Mouse (Mus musculus): Measurements from ENCODE around the gene Tifab. TPM values are rescaled to one million over a fixed set of nuclear protein-coding genes. Genes with fewer than 3 reads are reported as not detected.

Gene Tifab
- 20.8 and 26.8 TPM in 2 replicates for polyA plus RNA-seq (2012; rRNA removed)

GRCm38 (mm10) chr13:56178416-56179035, at the start of gene Tifab:
Gene Tifab, minus strand, starts transcription at chr13:56178885.
- no peaks in the 10 kb centered on the region for H3K36me3 ChIP-seq (ENCODE audit: control insufficient read depth, insufficient read depth, low read length)
- no peaks in the 10 kb centered on the region for H3K27me3 ChIP-seq (ENCODE audit: control insufficient read depth, insufficient read depth, low read length)
- DNase-seq (ENCODE audit: low read depth in 1 of 2, low spot score in 2 of 2) = peak in 1 of 2 experiments; percentile 25
- peak within 1 kb of the TSS; percentile 66 for H3K27ac ChIP-seq (ENCODE audit: insufficient read depth, low read length)
- peaks cover 8% of the 10 kb centered on the region; the same call in 1 of the 2 replicates for H3K4me1 ChIP-seq (ENCODE audit: control insufficient read depth, insufficient read depth, insufficient read length)
- WGBS = 22% methylated on average over 16 of the region's 16 CpGs
- H3K4me3 ChIP-seq (ENCODE audit: extremely low read depth, insufficient read depth, insufficient read length) = peak within 1 kb of the TSS; percentile 55
- no peak; the same call in 1 of the 2 replicates for TF ChIP-seq POLR2A (IDR thresholded peaks at IDR 0.05; ENCODE audit: low read depth, low read length)
- TF ChIP-seq CTCF (IDR thresholded peaks at IDR 0.05; ENCODE audit: extremely low read depth, insufficient read depth, insufficient read length, insufficient replicate concordance) = no peak

- peaks cover 9% of the 10 kb centered on the region for H3K27me3 ChIP-seq (ENCODE audit: control insufficient read depth, insufficient read depth, low read length)
These were observed 47.7 kb upstream of the Tifab start for GRCm38 (mm10) chr13:56226175-56226954.

GRCm38 (mm10) chr13:56223625-56224024, 44.9 kb upstream of the Tifab start:
- Histone ChIP-seq H3K4me3 (ENCODE audit: extremely low read depth, insufficient read depth, insufficient read length) (no peak overlapping the region), H3K36me3 (ENCODE audit: control insufficient read depth, insufficient read depth, low read length) (no peaks in the 10 kb centered on the region), H3K4me1 (ENCODE audit: control insufficient read depth, insufficient read depth, insufficient read length) (no peaks in the 10 kb centered on the region; the same call in 1 of the 2 replicates), H3K27me3 (ENCODE audit: control insufficient read depth, insufficient read depth, low read length) (peaks cover 13% of the 10 kb centered on the region), H3K27ac (ENCODE audit: insufficient read depth, low read length) (no peak overlapping the region)
- TF ChIP-seq CTCF (IDR thresholded peaks at IDR 0.05; ENCODE audit: extremely low read depth, insufficient read depth, insufficient read length, insufficient replicate concordance) (no peak), POLR2A (IDR thresholded peaks at IDR 0.05; ENCODE audit: low read depth, low read length) (no peak)
- DNase-seq (ENCODE audit: low read depth in 1 of 2, low spot score in 2 of 2) = no peak
- 7% methylated on average over 21 of the region's 21 CpGs for WGBS

More at GRCm38 (mm10) chr13:56226175-56226954, 47.7 kb upstream of the Tifab start:
- Histone ChIP-seq H3K36me3 (ENCODE audit: control insufficient read depth, insufficient read depth, low read length) (no peaks in the 10 kb centered on the region), H3K4me1 (ENCODE audit: control insufficient read depth, insufficient read depth, insufficient read length) (no peaks in the 10 kb centered on the region; the same call in 1 of the 2 replicates), H3K27ac (ENCODE audit: insufficient read depth, low read length) (no peak overlapping the region), H3K4me3 (ENCODE audit: extremely low read depth, insufficient read depth, insufficient read length) (no peak overlapping the region)
- 42% methylated on average over 10 of the region's 10 CpGs for WGBS
- TF ChIP-seq CTCF (IDR thresholded peaks at IDR 0.05; ENCODE audit: extremely low read depth, insufficient read depth, insufficient read length, insufficient replicate concordance) (no peak), POLR2A (IDR thresholded peaks at IDR 0.05; ENCODE audit: low read depth, low read length) (no peak)
- DNase-seq (ENCODE audit: low read depth in 1 of 2, low spot score in 2 of 2) = no peak

DNA sequence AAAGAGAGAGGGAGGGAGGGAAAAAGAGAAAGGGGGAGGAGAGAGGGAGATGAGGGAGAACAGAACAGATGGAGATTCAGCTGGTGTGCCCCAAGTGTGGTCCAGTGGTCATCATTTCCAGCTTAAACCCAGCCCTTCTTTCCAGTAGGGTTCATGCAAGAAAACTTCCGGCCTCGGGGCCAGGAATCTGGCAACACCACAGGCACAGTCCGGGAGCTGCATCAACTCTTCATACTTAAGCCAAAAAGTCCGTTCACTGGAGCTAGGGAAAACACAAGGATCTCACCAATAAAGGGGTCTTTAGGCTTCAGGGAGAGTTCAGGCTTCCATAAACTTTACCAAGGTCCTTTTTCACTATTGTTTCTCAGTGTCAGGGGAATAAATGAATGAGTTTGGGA, 44.2 kb upstream of the Tifab start:
- H3K27ac ChIP-seq (ENCODE audit: insufficient read depth, low read length) = no peak overlapping the region
- no peaks in the 10 kb centered on the region; the same call in 1 of the 2 replicates for H3K4me1 ChIP-seq (ENCODE audit: control insufficient read depth, insufficient read depth, insufficient read length)
- no peak for DNase-seq (ENCODE audit: low read depth in 1 of 2, low spot score in 2 of 2)
- no peaks in the 10 kb centered on the region for H3K36me3 ChIP-seq (ENCODE audit: control insufficient read depth, insufficient read depth, low read length)
- WGBS = 12% methylated on average over 4 of the region's 4 CpGs
- H3K27me3 ChIP-seq (ENCODE audit: control insufficient read depth, insufficient read depth, low read length) = peaks cover 13% of the 10 kb centered on the region
- no peak overlapping the region for H3K4me3 ChIP-seq (ENCODE audit: extremely low read depth, insufficient read depth, insufficient read length)
- TF ChIP-seq CTCF (IDR thresholded peaks at IDR 0.05; ENCODE audit: extremely low read depth, insufficient read depth, insufficient read length, insufficient replicate concordance) (no peak), POLR2A (IDR thresholded peaks at IDR 0.05; ENCODE audit: low read depth, low read length) (no peak)

- DNase-seq (ENCODE audit: low read depth in 1 of 2, low spot score in 2 of 2) = no peak
- H3K4me1 ChIP-seq (ENCODE audit: control insufficient read depth, insufficient read depth, insufficient read length) = no peaks in the 10 kb centered on the region; the same call in 1 of the 2 replicates
- 7% methylated on average over 50 of the region's 50 CpGs for WGBS
- no peaks in the 10 kb centered on the region for H3K36me3 ChIP-seq (ENCODE audit: control insufficient read depth, insufficient read depth, low read length)
- TF ChIP-seq CTCF (IDR thresholded peaks at IDR 0.05; ENCODE audit: extremely low read depth, insufficient read depth, insufficient read length, insufficient replicate concordance) = no peak
- no peak for TF ChIP-seq POLR2A (IDR thresholded peaks at IDR 0.05; ENCODE audit: low read depth, low read length)
- H3K27ac ChIP-seq (ENCODE audit: insufficient read depth, low read length) = no peak overlapping the region
- H3K27me3 ChIP-seq (ENCODE audit: control insufficient read depth, insufficient read depth, low read length) = peaks cover 13% of the 10 kb centered on the region
- H3K4me3 ChIP-seq (ENCODE audit: extremely low read depth, insufficient read depth, insufficient read length) = peak overlapping the region; percentile 8; the same call in 1 of the 2 replicates
These were observed 43.5 kb upstream of the Tifab start for GRCm38 (mm10) chr13:56221995-56222848.

- H3K27ac ChIP-seq (ENCODE audit: insufficient read depth, low read length) = no peak overlapping the region
These were observed 42.6 kb upstream of the Tifab start for GRCm38 (mm10) chr13:56221129-56221910.

More at GRCm38 (mm10) chr13:56221129-56221910, 42.6 kb upstream of the Tifab start:
- 6% methylated on average over 46 of the region's 46 CpGs for WGBS
- TF ChIP-seq CTCF (IDR thresholded peaks at IDR 0.05; ENCODE audit: extremely low read depth, insufficient read depth, insufficient read length, insufficient replicate concordance) (no peak), POLR2A (IDR thresholded peaks at IDR 0.05; ENCODE audit: low read depth, low read length) (no peak)
- Histone ChIP-seq H3K4me1 (ENCODE audit: control insufficient read depth, insufficient read depth, insufficient read length) (no peaks in the 10 kb centered on the region; the same call in 1 of the 2 replicates), H3K27me3 (ENCODE audit: control insufficient read depth, insufficient read depth, low read length) (peaks cover 15% of the 10 kb centered on the region), H3K36me3 (ENCODE audit: control insufficient read depth, insufficient read depth, low read length) (no peaks in the 10 kb centered on the region), H3K4me3 (ENCODE audit: extremely low read depth, insufficient read depth, insufficient read length) (no peak overlapping the region)
- no peak for DNase-seq (ENCODE audit: low read depth in 1 of 2, low spot score in 2 of 2)

Data from spleen, adult 2 months (tissue).